Mouse (Mus musculus) T-cell, adult 66 days (primary cell): ENCODE data around the gene Olfr1471. TPM values are rescaled to one million over a fixed set of nuclear protein-coding genes. Genes with fewer than 3 reads are reported as not detected.

ENCODE experiments used
- total RNA-seq, 2 experiments: library from RNA; stranded (reverse); gene quantifications; 3 replicates in 1 of 2; 4 replicates in 1 of 2; pipeline ENCODE4 v1.2.4; 2023

Gene Olfr1471
- not detected for total RNA-seq

DNA sequence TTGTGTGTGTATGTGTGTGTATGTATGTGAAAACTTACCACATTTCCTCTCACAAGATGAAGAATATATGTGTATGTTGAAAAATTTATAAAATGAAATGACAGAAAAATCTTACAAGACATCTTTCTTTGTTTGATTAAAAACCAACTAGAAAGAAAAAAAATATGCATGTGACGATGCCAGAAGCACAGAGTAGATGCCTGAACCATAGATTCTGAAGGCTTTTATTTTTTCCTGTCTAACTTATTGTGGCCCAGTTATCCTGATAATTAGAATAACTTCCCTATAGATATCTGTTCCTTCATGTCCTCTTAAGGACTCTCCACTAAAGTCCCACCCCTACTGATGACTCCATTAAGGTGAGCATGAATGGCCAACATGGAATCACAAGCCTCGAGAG, at the start of gene Olfr1471:
TSS of gene Olfr1471 (plus strand) at position 301 of the 400 bp plus-strand sequence.

DNA sequence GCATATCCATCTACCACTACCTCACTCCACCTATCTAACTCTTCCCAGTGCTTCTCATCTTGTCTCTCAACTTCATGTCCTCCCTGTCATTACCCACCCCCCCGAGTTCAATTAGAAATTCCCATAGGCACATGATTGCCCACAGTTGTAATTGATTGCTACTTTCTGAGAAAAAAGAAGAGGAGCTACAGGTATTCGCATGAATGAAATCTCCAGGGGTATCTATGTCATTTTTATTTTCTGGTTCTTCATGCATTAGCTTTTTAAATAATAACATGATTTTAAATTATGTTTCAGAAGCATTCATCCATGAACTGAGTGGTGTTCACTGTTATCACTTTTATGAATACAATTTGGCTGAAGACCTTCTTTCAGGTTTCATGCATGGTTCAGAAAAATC, 35.7 kb upstream of the Olfr1471 start, which contains the start of gene Olfr1469:
TSS of gene Olfr1469 (plus strand) at position 301 of the 400 bp plus-strand sequence.

DNA sequence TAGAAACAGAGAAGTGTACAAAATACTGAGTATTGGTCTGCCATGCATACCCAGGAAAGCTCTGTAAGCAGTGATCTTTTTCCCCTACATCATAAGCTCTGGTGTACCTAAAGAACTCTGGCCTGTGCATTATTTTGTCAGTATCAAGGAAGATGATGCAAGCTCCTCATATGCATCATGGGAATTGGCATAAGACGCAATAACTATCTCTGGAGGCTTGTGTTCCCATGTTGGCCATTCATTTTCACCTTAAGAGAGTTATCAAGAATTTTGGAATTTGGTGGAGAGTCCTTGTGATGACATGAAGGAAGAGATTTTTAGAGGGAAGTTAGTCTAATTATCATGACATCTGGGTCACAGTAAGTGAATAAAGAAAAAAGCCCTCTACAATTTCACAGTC, 12.8 kb downstream of the Olfr1471 start, which contains the start of gene Olfr1472:
TSS of gene Olfr1472 (minus strand) at position 101 of the 400 bp plus-strand sequence.

GRCm38 (mm10) chr19:13469265-13469664, 26.1 kb downstream of the Olfr1471 start, which contains the start of gene Olfr1474:
Gene Olfr1474 (plus strand): TSS chr19:13469565.

GRCm38 (mm10) chr19:13480096-13480495, 36.9 kb downstream of the Olfr1471 start, which contains the start of gene Olfr1475:
Gene Olfr1475 (minus strand): TSS chr19:13480196.

DNA sequence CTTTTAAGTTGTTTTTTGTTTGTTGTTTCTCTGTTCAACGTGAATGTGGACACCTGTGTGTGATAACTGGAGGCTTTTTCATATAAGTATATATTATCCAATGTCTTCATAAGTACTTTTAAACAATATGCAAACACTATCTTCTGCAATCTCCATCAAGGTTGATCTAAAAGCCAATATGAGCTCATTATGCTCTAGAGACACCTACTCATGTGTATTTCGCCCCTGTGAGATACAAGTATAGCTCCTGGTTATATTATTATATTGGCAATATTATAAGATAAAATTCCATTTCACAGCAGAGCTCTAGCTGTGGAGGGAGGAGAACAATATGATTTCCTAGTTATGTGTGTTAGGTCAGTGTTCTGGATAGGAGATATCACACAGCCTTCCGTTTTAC, 57.0 kb downstream of the Olfr1471 start, which contains the start of gene Olfr1477:
TSS of gene Olfr1477 (plus strand) at position 301 of the 400 bp plus-strand sequence.

Other genes with a start within 250 kb of the Olfr1471 start
- gene Olfr1463, start 212.1 kb upstream of the Olfr1471 start, total RNA-seq = not detected
- gene Olfr1465, start 127.9 kb upstream of the Olfr1471 start, total RNA-seq = not detected
- not detected for gene Olfr1466, start 104.5 kb upstream of the Olfr1471 start, total RNA-seq
- gene Olfr1467, start 81.2 kb upstream of the Olfr1471 start, total RNA-seq = not detected
- not detected for gene Olfr1469, start 35.6 kb upstream of the Olfr1471 start, total RNA-seq
- not detected for gene Olfr1472, start 12.7 kb downstream of the Olfr1471 start, total RNA-seq
- not detected for gene Olfr1474, start 26.2 kb downstream of the Olfr1471 start, total RNA-seq
- gene Olfr1475, start 36.8 kb downstream of the Olfr1471 start, total RNA-seq = not detected
- not detected for gene Olfr1477, start 57.1 kb downstream of the Olfr1471 start, total RNA-seq
- gene Olfr1480, start 84.5 kb downstream of the Olfr1471 start, total RNA-seq = not detected
- gene Olfr1484, start 140.1 kb downstream of the Olfr1471 start, total RNA-seq = not detected
- gene Olfr1487, start 174.0 kb downstream of the Olfr1471 start, total RNA-seq = not detected
- gene Olfr1489, start 188.2 kb downstream of the Olfr1471 start, total RNA-seq = not detected
- gene Olfr1490, start 207.7 kb downstream of the Olfr1471 start, total RNA-seq = not detected